Mouse (Mus musculus) MEL (cell line): ENCODE results near the gene Maml3.

ENCODE experiments used
- MEF2A ChIP-seq: IDR thresholded peaks from 2 replicates; pipeline ENCODE4 v1.6.1; 2014; ENCODE audit warnings: low read depth, mild to moderate bottlenecking, inconsistent platforms, low read length, improper control_type of control experiment; ENCODE audit not compliant: poor library complexity, insufficient replicate concordance, severe bottlenecking; ENCODE audit errors: extremely low read depth
- MYC ChIP-seq: IDR thresholded peaks from 2 replicates; pipeline ENCODE4 v1.6.1; 2011; ENCODE audit warnings: low read depth, mild to moderate bottlenecking, low read length, improper control_type of control experiment, moderate library complexity
- POLR2A ChIP-seq, 2 experiments: IDR thresholded peaks; 2 replicates each; pipeline ENCODE4 v1.6.1; 2011 to 2012; ENCODE audit warnings: low read length in 2 of 2, mild to moderate bottlenecking in 2 of 2, control low read depth in 1 of 2, improper control_type of control experiment in 1 of 2, low read depth in 1 of 2, moderate library complexity in 1 of 2; ENCODE audit not compliant: control insufficient read depth in 1 of 2, insufficient read depth in 1 of 2, poor library complexity in 1 of 2
- RCOR1 ChIP-seq: IDR thresholded peaks from 2 replicates; pipeline ENCODE4 v1.6.1; 2012; ENCODE audit warnings: low read depth, mild to moderate bottlenecking, inconsistent platforms, low read length, improper control_type of control experiment
- ZMIZ1 ChIP-seq: IDR thresholded peaks from 2 replicates; pipeline ENCODE4 v1.6.1; 2012; ENCODE audit warnings: low read depth, mild to moderate bottlenecking, inconsistent platforms, low read length, improper control_type of control experiment, moderate library complexity

GRCm38 (mm10) chr3:52100306-52100705, 4.6 kb downstream of the Maml3 start:
- no peak for TF ChIP-seq ZMIZ1
- no peak for TF ChIP-seq RCOR1
- TF ChIP-seq MYC = no peak
- no peak for TF ChIP-seq MEF2A
- no peak for TF ChIP-seq POLR2A (IDR thresholded peaks at IDR 0.05; ENCODE audit: control insufficient read depth in 1 of 2, insufficient read depth in 1 of 2, low read depth in 1 of 2, low read length in 2 of 2, poor library complexity in 1 of 2)
